Mouse (Mus musculus) neutrophil, adult 5-6 weeks (primary cell): ENCODE measurements around the gene Zfp704. TPM values are rescaled to one million over a fixed set of nuclear protein-coding genes. Genes with fewer than 3 reads are reported as not detected.

ENCODE experiments used
- ATAC-seq: fragments of 151-379, 151-347 bp; 2 replicates; pipeline ENCODE4 v1.8.0; 2017; ENCODE audit warnings: mild to moderate bottlenecking, moderate TSS enrichment; ENCODE audit not compliant: insufficient number of reproducible peaks, poor library complexity, low FRiP score, severe bottlenecking; ENCODE audit errors: extremely low read depth
- total RNA-seq: library from RNA; stranded (forward); fragments of 200-1000 nt; gene quantifications from 2 replicates; pipeline ENCODE4 v1.2.3, GENCODE M21; 2017

Zfp704 gene
- total RNA-seq, 1 experiment from 2014 or later, result 0.70 TPM

- ATAC-seq, result 0 out of 2 replicates have a peak, but pooled peaks have one; percentile 16
These were observed 168.0 kb downstream of the Zfp704 start for GRCm38 (mm10) chr3:9441566-9442540.

- ATAC-seq, result no peak
These were observed 169.4 kb downstream of the Zfp704 start for GRCm38 (mm10) chr3:9440466-9440865.

DNA sequence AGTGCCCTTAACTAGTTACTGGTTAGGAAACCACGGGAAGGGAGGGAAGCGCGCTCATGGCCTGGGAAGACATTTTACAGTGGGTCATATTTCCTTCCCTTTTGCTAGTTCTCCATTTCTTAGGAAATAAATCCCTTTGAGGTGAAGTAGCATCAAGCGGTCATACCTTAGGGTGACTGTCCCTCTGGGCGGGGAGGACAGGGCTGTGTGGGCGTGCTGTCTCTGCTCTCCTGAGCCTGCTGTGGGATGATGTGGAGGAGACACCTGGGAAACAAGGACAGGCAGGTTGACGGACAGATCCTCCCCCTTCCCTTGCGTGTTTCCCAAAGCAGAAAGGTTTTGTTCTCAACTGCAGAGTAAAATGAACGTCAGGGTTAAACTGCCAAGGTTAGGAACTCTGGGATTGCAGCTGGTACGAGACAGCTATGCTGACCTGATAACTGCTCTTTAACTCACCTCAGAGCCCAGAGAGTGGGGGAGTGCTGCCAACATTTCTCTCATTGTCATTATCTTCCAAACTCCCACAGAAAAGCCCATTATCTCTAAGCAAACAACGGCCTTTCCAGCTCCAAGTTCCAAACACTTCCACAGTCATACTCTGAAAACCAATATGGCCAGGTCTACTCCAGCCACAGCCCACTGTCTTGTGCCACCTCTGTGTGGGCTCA is 170.1 kb downstream of the Zfp704 start:
- no peak for ATAC-seq

DNA sequence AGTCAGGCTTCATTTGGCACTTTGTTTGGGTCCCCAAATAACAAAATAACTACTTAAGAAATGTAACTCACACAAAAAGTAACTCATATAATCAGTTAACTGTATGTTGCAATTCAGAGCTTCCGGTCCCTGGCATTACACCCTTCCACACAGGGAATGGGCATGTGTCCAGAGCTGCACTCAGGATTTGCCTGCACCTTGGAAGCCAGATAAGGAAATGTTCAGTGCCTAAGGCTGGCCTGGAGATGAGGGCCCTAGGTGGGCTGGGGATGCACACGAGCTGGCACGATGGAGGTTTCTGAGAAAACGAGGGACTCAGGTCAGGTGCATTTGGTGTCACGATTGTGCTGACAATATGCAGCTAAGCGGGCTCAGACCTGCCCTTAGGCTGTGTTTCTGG is 173.6 kb downstream of the Zfp704 start:
- ATAC-seq, result no peak

GRCm38 (mm10) chr3:9434394-9435175 is 175.3 kb downstream of the Zfp704 start:
- ATAC-seq, result no peak

DNA sequence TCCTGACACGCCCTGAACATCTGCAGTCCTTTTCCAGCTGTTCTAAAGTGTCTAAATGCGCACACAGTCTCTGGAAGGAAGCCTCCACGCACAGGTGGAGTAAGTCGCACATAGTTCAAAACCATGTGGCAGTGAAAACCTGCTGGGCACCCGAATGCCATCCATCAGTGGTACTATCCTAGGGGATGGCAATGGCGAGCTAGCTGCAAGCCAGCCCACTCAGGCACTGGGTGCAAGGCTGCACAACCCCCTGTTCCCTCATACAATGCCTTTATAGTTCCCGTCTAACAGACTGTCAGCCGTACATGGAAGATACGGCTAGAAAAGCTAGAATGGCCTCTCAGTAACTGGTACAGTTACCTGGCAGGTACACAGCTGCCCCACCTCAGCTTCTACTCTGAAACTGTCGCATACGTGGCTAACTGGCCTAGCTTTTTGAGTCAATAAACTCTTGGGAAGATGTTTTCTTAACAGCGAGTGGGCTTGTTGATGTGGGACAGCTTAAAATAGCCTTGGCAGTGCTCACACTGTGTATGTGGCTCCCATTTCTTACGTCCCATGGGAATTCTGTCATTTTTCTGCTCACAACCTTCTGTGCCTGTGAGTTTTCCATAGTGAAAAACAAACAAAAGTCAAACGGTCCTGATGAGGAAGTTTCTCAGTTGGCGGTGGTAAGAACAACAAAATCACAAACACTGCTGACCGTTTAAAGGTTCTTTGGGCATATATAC is 176.9 kb downstream of the Zfp704 start:
- ATAC-seq, result no peak

- no peak for ATAC-seq
These were observed 177.7 kb downstream of the Zfp704 start for GRCm38 (mm10) chr3:9432226-9432625.

DNA sequence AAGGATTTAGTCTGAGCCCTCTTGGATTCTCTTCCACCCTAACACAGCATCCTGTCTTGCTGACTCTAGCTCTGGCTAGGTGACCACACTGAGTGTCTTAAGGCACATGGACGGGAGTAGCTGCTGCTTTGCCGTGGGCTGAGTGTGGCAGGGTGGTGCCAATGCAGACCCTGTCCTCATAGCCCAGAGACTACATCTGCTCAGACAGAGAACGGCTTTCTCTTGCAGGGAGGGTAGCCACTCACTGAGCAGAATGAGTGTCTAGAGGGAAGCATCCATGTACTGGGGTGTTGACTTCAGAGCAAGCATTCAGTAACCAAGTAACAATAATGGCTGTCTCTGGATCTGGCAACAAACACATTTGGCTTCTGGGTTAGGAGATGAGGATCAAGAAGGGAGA is 179.9 kb downstream of the Zfp704 start:
- ATAC-seq, result no peak

GRCm38 (mm10) chr3:9427826-9428225 is 182.1 kb downstream of the Zfp704 start:
- ATAC-seq, result no peak

GRCm38 (mm10) chr3:9425661-9426060 is 184.2 kb downstream of the Zfp704 start:
- no peak for ATAC-seq

GRCm38 (mm10) chr3:9424637-9425036 is 185.2 kb downstream of the Zfp704 start:
- ATAC-seq, result no peak

DNA sequence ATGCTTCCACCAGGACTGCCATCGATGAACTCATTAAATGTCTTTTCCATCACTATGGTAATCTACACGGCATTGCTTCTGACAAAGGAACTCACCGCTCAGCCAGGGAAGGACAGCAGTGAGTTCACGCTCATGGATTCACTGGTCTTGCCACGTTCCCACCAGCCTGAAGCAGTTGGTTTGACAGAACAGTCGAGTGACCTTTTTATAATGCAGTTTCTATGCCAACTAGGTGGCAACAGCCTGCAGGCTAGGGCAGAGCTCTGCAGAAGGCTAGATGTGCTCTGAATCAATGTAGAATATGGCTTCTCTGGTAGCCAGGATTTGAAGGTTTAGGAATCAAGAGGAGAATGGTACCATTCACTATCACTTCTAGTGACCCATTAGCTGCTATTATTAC is 186.2 kb downstream of the Zfp704 start:
- no peak for ATAC-seq

GRCm38 (mm10) chr3:9408896-9409295 is 201.0 kb downstream of the Zfp704 start:
- ATAC-seq, result no peak

GRCm38 (mm10) chr3:9407801-9408200 is 202.1 kb downstream of the Zfp704 start:
- no peak for ATAC-seq

DNA sequence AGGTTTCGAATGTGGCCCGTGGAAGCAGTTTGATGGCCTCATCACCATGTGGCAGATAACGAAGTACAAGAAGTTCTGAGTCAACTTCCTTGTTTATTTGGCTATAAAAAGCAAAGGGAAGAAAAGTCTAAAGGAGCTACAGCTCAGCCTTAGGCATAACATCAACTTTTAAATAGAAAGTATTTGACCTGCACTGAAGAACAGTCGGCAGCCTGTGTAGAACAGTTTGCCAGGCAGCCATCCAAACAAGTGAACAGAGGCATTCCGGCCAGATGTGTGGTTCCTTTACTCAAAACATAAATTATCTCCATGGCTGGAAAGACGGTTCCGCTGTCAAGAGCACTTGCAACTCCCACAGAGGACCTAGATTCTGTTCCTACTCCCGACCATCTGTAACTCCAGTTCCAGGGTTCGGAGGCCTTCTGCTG is 202.8 kb downstream of the Zfp704 start:
- no peak for ATAC-seq

DNA sequence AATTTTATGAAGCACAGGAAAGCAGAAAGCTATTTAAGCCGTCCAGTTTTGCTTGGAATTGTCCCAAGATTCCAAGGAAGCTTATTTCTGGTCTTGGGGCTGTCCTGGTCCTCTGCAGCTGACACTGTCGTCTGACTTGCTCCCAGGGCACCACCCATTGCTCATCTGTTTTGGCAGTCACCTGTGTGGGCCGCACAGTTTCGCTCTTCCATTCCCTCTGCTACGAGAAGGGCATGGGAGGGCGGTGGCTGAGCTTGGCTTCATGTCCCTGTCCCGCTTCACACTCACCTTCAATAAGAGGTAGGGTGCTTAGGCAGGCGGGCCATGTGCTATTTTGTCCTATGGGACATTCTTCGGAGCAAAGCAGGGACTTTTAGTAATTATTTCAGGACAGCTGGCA is 204.5 kb downstream of the Zfp704 start:
- no peak for ATAC-seq

GRCm38 (mm10) chr3:9403255-9404050 is 206.4 kb downstream of the Zfp704 start:
- no peak for ATAC-seq

DNA sequence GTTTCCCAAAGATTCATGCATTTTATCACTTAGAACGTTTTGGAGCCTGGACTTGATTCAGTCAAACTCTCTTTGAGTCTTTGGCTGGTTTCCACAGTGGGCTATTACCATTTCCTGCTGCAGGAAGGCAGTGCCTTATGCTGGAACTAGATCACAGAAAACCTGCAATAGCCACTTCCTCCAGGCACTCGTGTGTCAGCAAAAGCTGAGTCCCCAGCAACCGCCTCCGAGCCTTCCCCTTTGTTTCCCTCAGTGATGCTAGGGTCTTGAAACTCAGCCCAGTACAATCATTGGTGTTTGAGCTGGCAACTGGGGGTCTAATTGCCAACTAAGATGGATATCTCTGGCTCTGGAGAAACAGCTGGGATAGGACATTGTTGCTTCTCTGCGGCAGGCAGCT is 207.0 kb downstream of the Zfp704 start:
- ATAC-seq, result 0 out of 2 replicates have a peak, but pooled peaks have one; percentile 11
